Mouse (Mus musculus): ENCODE data around the gene Mthfd1l. TPM values are rescaled to one million over a fixed set of nuclear protein-coding genes. Genes with fewer than 3 reads are reported as not detected.

The Mthfd1l gene
- polyA plus RNA-seq, 1 experiment = 53.6 TPM

- Histone ChIP-seq H3K9ac (ENCODE audit: low read depth, poor library complexity, severe bottlenecking) (no peak overlapping the region), H3K27me3 (ENCODE audit: control insufficient read depth, insufficient read depth, low read length, poor library complexity, severe bottlenecking) (no peaks in the 10 kb centered on the region), H3K27ac (ENCODE audit: insufficient read depth, low read length) (no peak overlapping the region), H3K9me3 (replicated peaks; ENCODE audit: control insufficient read depth, insufficient read depth, low read length, poor library complexity, severe bottlenecking) (no peaks in the 10 kb centered on the region), H3K4me3 (ENCODE audit: low read depth, low read length) (no peak overlapping the region), H3K36me3 (ENCODE audit: control insufficient read depth, insufficient read depth, low read length, poor library complexity, severe bottlenecking) (peaks cover 5% of the 10 kb centered on the region), H3K4me1 (ENCODE audit: control insufficient read depth, insufficient read depth, low read length) (no peaks in the 10 kb centered on the region)
- no peak for TF ChIP-seq CTCF (IDR thresholded peaks at IDR 0.05; ENCODE audit: low read depth, low read length)
- TF ChIP-seq EP300 (IDR thresholded peaks at IDR 0.05; ENCODE audit: insufficient read depth, low read depth, low read length) = no peak
- no peak for TF ChIP-seq POLR2A (IDR thresholded peaks at IDR 0.05; ENCODE audit: insufficient read depth, low read length)
Measured at GRCm38 (mm10) chr10:4037066-4037465, 64.1 kb downstream of the Mthfd1l start.

- no peak overlapping the region for H3K27ac ChIP-seq (ENCODE audit: insufficient read depth, low read length)
- H3K4me1 ChIP-seq (ENCODE audit: control insufficient read depth, insufficient read depth, low read length) = no peaks in the 10 kb centered on the region
- H3K9me3 ChIP-seq (replicated peaks; ENCODE audit: control insufficient read depth, insufficient read depth, low read length, poor library complexity, severe bottlenecking) = no peaks in the 10 kb centered on the region
- peaks cover 2% of the 10 kb centered on the region; the same call in 1 of the 2 replicates for H3K36me3 ChIP-seq (ENCODE audit: control insufficient read depth, insufficient read depth, low read length, poor library complexity, severe bottlenecking)
- TF ChIP-seq POLR2A (IDR thresholded peaks at IDR 0.05; ENCODE audit: insufficient read depth, low read length) (no peak), CTCF (IDR thresholded peaks at IDR 0.05; ENCODE audit: low read depth, low read length) (no peak), EP300 (IDR thresholded peaks at IDR 0.05; ENCODE audit: insufficient read depth, low read depth, low read length) (no peak)
- H3K27me3 ChIP-seq (ENCODE audit: control insufficient read depth, insufficient read depth, low read length, poor library complexity, severe bottlenecking) = no peaks in the 10 kb centered on the region
- no peak overlapping the region for H3K9ac ChIP-seq (ENCODE audit: low read depth, poor library complexity, severe bottlenecking)
- no peak overlapping the region for H3K4me3 ChIP-seq (ENCODE audit: low read depth, low read length)
Measured at GRCm38 (mm10) chr10:4038576-4038975, 65.7 kb downstream of the Mthfd1l start.

- Histone ChIP-seq H3K27me3 (ENCODE audit: control insufficient read depth, insufficient read depth, low read length, poor library complexity, severe bottlenecking) (no peaks in the 10 kb centered on the region), H3K4me3 (ENCODE audit: low read depth, low read length) (no peak overlapping the region), H3K9me3 (replicated peaks; ENCODE audit: control insufficient read depth, insufficient read depth, low read length, poor library complexity, severe bottlenecking) (no peaks in the 10 kb centered on the region), H3K36me3 (ENCODE audit: control insufficient read depth, insufficient read depth, low read length, poor library complexity, severe bottlenecking) (peaks cover 2% of the 10 kb centered on the region; the same call in 1 of the 2 replicates), H3K4me1 (ENCODE audit: control insufficient read depth, insufficient read depth, low read length) (no peaks in the 10 kb centered on the region), H3K9ac (ENCODE audit: low read depth, poor library complexity, severe bottlenecking) (no peak overlapping the region), H3K27ac (ENCODE audit: insufficient read depth, low read length) (no peak overlapping the region)
- TF ChIP-seq CTCF (IDR thresholded peaks at IDR 0.05; ENCODE audit: low read depth, low read length) = peak; percentile 75
- TF ChIP-seq POLR2A (IDR thresholded peaks at IDR 0.05; ENCODE audit: insufficient read depth, low read length) = no peak
Measured at GRCm38 (mm10) chr10:4041691-4042090, 68.8 kb downstream of the Mthfd1l start.

- TF ChIP-seq EP300 (IDR thresholded peaks at IDR 0.05; ENCODE audit: insufficient read depth, low read depth, low read length) (no peak), POLR2A (IDR thresholded peaks at IDR 0.05; ENCODE audit: insufficient read depth, low read length) (no peak), CTCF (IDR thresholded peaks at IDR 0.05; ENCODE audit: low read depth, low read length) (no peak)
- H3K27ac ChIP-seq (ENCODE audit: insufficient read depth, low read length) = no peak overlapping the region
- H3K9ac ChIP-seq (ENCODE audit: low read depth, poor library complexity, severe bottlenecking) = no peak overlapping the region
- no peaks in the 10 kb centered on the region for H3K27me3 ChIP-seq (ENCODE audit: control insufficient read depth, insufficient read depth, low read length, poor library complexity, severe bottlenecking)
- H3K9me3 ChIP-seq (replicated peaks; ENCODE audit: control insufficient read depth, insufficient read depth, low read length, poor library complexity, severe bottlenecking) = no peaks in the 10 kb centered on the region
- peaks cover 2% of the 10 kb centered on the region; the same call in 1 of the 2 replicates for H3K36me3 ChIP-seq (ENCODE audit: control insufficient read depth, insufficient read depth, low read length, poor library complexity, severe bottlenecking)
- H3K4me3 ChIP-seq (ENCODE audit: low read depth, low read length) = no peak overlapping the region
- no peaks in the 10 kb centered on the region for H3K4me1 ChIP-seq (ENCODE audit: control insufficient read depth, insufficient read depth, low read length)
Measured at GRCm38 (mm10) chr10:4044421-4044820, 71.5 kb downstream of the Mthfd1l start.

GRCm38 (mm10) chr10:4046496-4046895 is 73.6 kb downstream of the Mthfd1l start:
- peaks cover 5% of the 10 kb centered on the region for H3K36me3 ChIP-seq (ENCODE audit: control insufficient read depth, insufficient read depth, low read length, poor library complexity, severe bottlenecking)
- H3K4me3 ChIP-seq (ENCODE audit: low read depth, low read length) = no peak overlapping the region
- no peaks in the 10 kb centered on the region for H3K27me3 ChIP-seq (ENCODE audit: control insufficient read depth, insufficient read depth, low read length, poor library complexity, severe bottlenecking)
- H3K27ac ChIP-seq (ENCODE audit: insufficient read depth, low read length) = no peak overlapping the region
- no peaks in the 10 kb centered on the region for H3K9me3 ChIP-seq (replicated peaks; ENCODE audit: control insufficient read depth, insufficient read depth, low read length, poor library complexity, severe bottlenecking)
- H3K9ac ChIP-seq (ENCODE audit: low read depth, poor library complexity, severe bottlenecking) = no peak overlapping the region
- no peak for TF ChIP-seq EP300 (IDR thresholded peaks at IDR 0.05; ENCODE audit: insufficient read depth, low read depth, low read length)
- no peak for TF ChIP-seq CTCF (IDR thresholded peaks at IDR 0.05; ENCODE audit: low read depth, low read length)
- no peak for TF ChIP-seq POLR2A (IDR thresholded peaks at IDR 0.05; ENCODE audit: insufficient read depth, low read length)
- no peaks in the 10 kb centered on the region for H3K4me1 ChIP-seq (ENCODE audit: control insufficient read depth, insufficient read depth, low read length)

GRCm38 (mm10) chr10:4047666-4048065 is 74.7 kb downstream of the Mthfd1l start:
- peaks cover 4% of the 10 kb centered on the region for H3K36me3 ChIP-seq (ENCODE audit: control insufficient read depth, insufficient read depth, low read length, poor library complexity, severe bottlenecking)
- H3K9me3 ChIP-seq (replicated peaks; ENCODE audit: control insufficient read depth, insufficient read depth, low read length, poor library complexity, severe bottlenecking) = no peaks in the 10 kb centered on the region
- no peaks in the 10 kb centered on the region for H3K4me1 ChIP-seq (ENCODE audit: control insufficient read depth, insufficient read depth, low read length)
- no peaks in the 10 kb centered on the region for H3K27me3 ChIP-seq (ENCODE audit: control insufficient read depth, insufficient read depth, low read length, poor library complexity, severe bottlenecking)
- TF ChIP-seq POLR2A (IDR thresholded peaks at IDR 0.05; ENCODE audit: insufficient read depth, low read length) = no peak
- no peak for TF ChIP-seq CTCF (IDR thresholded peaks at IDR 0.05; ENCODE audit: low read depth, low read length)
- no peak for TF ChIP-seq EP300 (IDR thresholded peaks at IDR 0.05; ENCODE audit: insufficient read depth, low read depth, low read length)
- no peak overlapping the region for H3K4me3 ChIP-seq (ENCODE audit: low read depth, low read length)
- no peak overlapping the region for H3K27ac ChIP-seq (ENCODE audit: insufficient read depth, low read length)
- no peak overlapping the region for H3K9ac ChIP-seq (ENCODE audit: low read depth, poor library complexity, severe bottlenecking)
